In the genomic region with DNA sequence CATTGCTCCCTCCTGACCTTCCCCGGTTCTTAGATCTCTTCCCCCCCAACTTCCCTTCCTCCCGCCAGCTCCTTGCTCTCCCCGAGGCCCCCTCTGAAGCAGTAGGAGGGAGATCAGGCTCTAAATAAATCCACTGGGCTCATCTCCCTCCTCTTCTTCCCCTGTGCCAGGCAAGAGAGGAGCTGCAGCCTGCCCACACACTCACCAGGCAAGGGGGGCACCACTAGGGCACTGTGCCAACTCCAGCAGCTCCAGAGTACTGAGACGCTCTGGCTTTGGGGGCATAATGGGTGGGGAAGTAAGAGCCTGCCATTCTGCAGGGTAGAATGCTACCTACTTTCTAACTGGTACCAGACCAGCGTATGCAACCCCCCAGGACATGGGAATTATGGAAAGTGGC, we compare ENCODE assay signal across 8 mouse cellular contexts. TPM values are rescaled to one million over a fixed set of nuclear protein-coding genes. Genes with fewer than 3 reads are reported as not detected.
DNase-seq lines count a peak whose midpoint lies in the region; ATAC-seq lines count a peak whose summit lies in the region.
"Had no signal": no experiment of that assay in that cellular context is flagged by ENCODE, and none has a peak within 500 bp of the region (broad histone marks: within the 10 kb centered on the region; RNA-seq: fewer than 3 reads in every experiment).

No protein-coding gene starts in this region.

- DNase-seq in lung, postnatal 4 days: no peak
- peak; percentile 76 to 79 for DNase-seq in left cerebral cortex, postnatal 14 days (ENCODE audit: low spot score in 2 of 2)
- DNase-seq in right cerebral cortex, postnatal 14 days: peak; percentile 84
- no peak for DNase-seq in heart, postnatal 4 days
- DNase-seq: lung, adult 2 months had no signal

- H3K9ac ChIP-seq in lung, embryonic 15.5 days: no peak overlapping the region
- peak overlapping the region; percentile 95 for H3K9ac ChIP-seq in forebrain, embryonic 16.5 days (replicated peaks; ENCODE audit: low read depth, low read length)

- H3K9me3 ChIP-seq in lung, embryonic 15.5 days: no peaks in the 10 kb centered on the region
- H3K9me3 ChIP-seq in forebrain, embryonic 16.5 days (ENCODE audit: control insufficient read depth, low read length): no peaks in the 10 kb centered on the region

- H3K27ac ChIP-seq in lung, embryonic 15.5 days: no peak overlapping the region
- H3K27ac ChIP-seq in forebrain, embryonic 16.5 days (ENCODE audit: low read length): no peak overlapping the region

- H3K27me3 ChIP-seq in lung, embryonic 15.5 days: peaks cover 38% of the 10 kb centered on the region
- no peaks in the 10 kb centered on the region for H3K27me3 ChIP-seq in forebrain, embryonic 16.5 days (replicated peaks; ENCODE audit: control insufficient read depth, insufficient read depth, low read length)

- intact Hi-C loops in left cerebral cortex, postnatal 14 days (cut with DNase I): no loop called here

- 0 out of 2 replicates have a peak overlapping the region, but pooled peaks have one; percentile 88 for H3K4me3 ChIP-seq in lung, embryonic 15.5 days
- peak overlapping the region; percentile 73 for H3K4me3 ChIP-seq in forebrain, embryonic 16.5 days (replicated peaks; ENCODE audit: low read length)

- ATAC-seq in lung, embryonic 15.5 days (ENCODE audit: borderline replicate concordance, extremely low read depth, low FRiP score, low TSS enrichment): no peak
- ATAC-seq in forebrain, embryonic 16.5 days: peak; percentile 18; the same call in 1 of the 2 replicates
- ATAC-seq in CD4-positive, CD25-positive, alpha-beta regulatory T cell, adult 4 months: no peak

- H3K4me1 ChIP-seq in lung, embryonic 15.5 days: peaks cover 45% of the 10 kb centered on the region
- H3K4me1 ChIP-seq in forebrain, embryonic 16.5 days (replicated peaks; ENCODE audit: control insufficient read depth, insufficient read depth, low read length): peaks cover 41% of the 10 kb centered on the region

- 0 out of 2 replicates have a peak, but pooled peaks cover 5% of the 10 kb centered on the region for H3K36me3 ChIP-seq in lung, embryonic 15.5 days
- peaks cover 11% of the 10 kb centered on the region; the same call in 1 of the 2 replicates for H3K36me3 ChIP-seq in forebrain, embryonic 16.5 days (ENCODE audit: control insufficient read depth, insufficient read depth)

- peak overlapping the region; percentile 95; the same call in 1 of the 2 replicates for H3K4me2 ChIP-seq in lung, embryonic 15.5 days
- peak overlapping the region; percentile 75 for H3K4me2 ChIP-seq in forebrain, embryonic 16.5 days (ENCODE audit: low read length)

- WGBS in lung, embryonic 15.5 days: 51% methylated on average over 5 of the region's 5 CpGs
- WGBS in forebrain, embryonic 16.5 days: 30% methylated on average over 5 of the region's 5 CpGs

RNA-seq across cellular contexts. Expression of gene Cacnb3, which starts 5.9 kb away (rescaled TPM):
- 26.7 and 27.2 TPM in 2 replicates for polyA plus RNA-seq in lung, embryonic 15.5 days (2015; fragmentation: Nextera tagmentation; extraction: Ambion mirVana)
- 138 and 168 TPM in 2 replicates for polyA plus RNA-seq in forebrain, embryonic 16.5 days (2015; fragmentation: Nextera tagmentation; extraction: Ambion mirVana)
- total RNA-seq in left cerebral cortex, postnatal 14 days (2021): 100 to 1,000 TPM; 217 to 244 TPM
- polyA plus RNA-seq in CD4-positive, CD25-positive, alpha-beta regulatory T cell, adult 4 months (2017; shearing (Covaris generic)): not detected
- 10 to 100 TPM; 15.5 to 15.8 TPM for total RNA-seq in heart, postnatal 4 days (2021)

RNA-seq across cellular contexts. Expression of gene Ddx23, which starts 26.2 kb away (rescaled TPM):
- 22.5 and 22.9 TPM in 2 replicates for polyA plus RNA-seq in lung, embryonic 15.5 days (2015; fragmentation: Nextera tagmentation; extraction: Ambion mirVana)
- 17.6 and 25.5 TPM in 2 replicates for polyA plus RNA-seq in forebrain, embryonic 16.5 days (2015; fragmentation: Nextera tagmentation; extraction: Ambion mirVana)
- total RNA-seq in left cerebral cortex, postnatal 14 days (2021): 10 to 100 TPM; 56.0 to 57.6 TPM
- 10 to 100 TPM; 29.4 to 29.8 TPM for polyA plus RNA-seq in CD4-positive, CD25-positive, alpha-beta regulatory T cell, adult 4 months (2017; shearing (Covaris generic))
- total RNA-seq in heart, postnatal 4 days (2021): 10 to 100 TPM; 57.6 to 59.6 TPM

RNA-seq across cellular contexts. Expression of gene Adcy6, which starts 26.6 kb away (rescaled TPM):
- polyA plus RNA-seq in lung, embryonic 15.5 days (2015; fragmentation: Nextera tagmentation; extraction: Ambion mirVana): 22.4 and 23.2 TPM in 2 replicates
- 11.2 and 16.1 TPM in 2 replicates for polyA plus RNA-seq in forebrain, embryonic 16.5 days (2015; fragmentation: Nextera tagmentation; extraction: Ambion mirVana)
- total RNA-seq in left cerebral cortex, postnatal 14 days (2021): 10 to 100 TPM; 47.8 to 50.2 TPM
- 1 to 10 TPM; 1.1 to 1.5 TPM for polyA plus RNA-seq in CD4-positive, CD25-positive, alpha-beta regulatory T cell, adult 4 months (2017; shearing (Covaris generic))
- 100 to 1,000 TPM; 141 to 152 TPM for total RNA-seq in heart, postnatal 4 days (2021)

RNA-seq across cellular contexts. Expression of gene Rnd1, which starts 40.7 kb away (rescaled TPM):
- polyA plus RNA-seq in lung, embryonic 15.5 days (2015; fragmentation: Nextera tagmentation; extraction: Ambion mirVana): 0.63 and 0.92 TPM in 2 replicates
- polyA plus RNA-seq in forebrain, embryonic 16.5 days (2015; fragmentation: Nextera tagmentation; extraction: Ambion mirVana): 15.5 and 16.4 TPM in 2 replicates
- total RNA-seq in left cerebral cortex, postnatal 14 days (2021): 10 to 100 TPM; 53.9 to 64.1 TPM
- polyA plus RNA-seq in CD4-positive, CD25-positive, alpha-beta regulatory T cell, adult 4 months (2017; shearing (Covaris generic)): 1 to 10 TPM in 1 of 2 experiments, under 1 TPM in 1; 0.35 to 1.9 TPM
- total RNA-seq in heart, postnatal 4 days (2021): 1 to 10 TPM; 1.5 TPM

Comparison
In these comparisons a context has a peak if more than half of its experiments do, and no peak if none do; other contexts are left out.
1. DNase-seq: peak in left cerebral cortex, postnatal 14 days (2 of 2) and right cerebral cortex, postnatal 14 days (single experiment); none in lung, postnatal 4 days (0 of 2) and heart, postnatal 4 days (single experiment).
2. RNA of gene Cacnb3, which starts 5.9 kb away (polyA plus RNA-seq): 138 to 168 TPM in forebrain, embryonic 16.5 days and 26.7 to 27.2 TPM in lung, embryonic 15.5 days; not detected in CD4-positive, CD25-positive, alpha-beta regulatory T cell, adult 4 months; every median in the first group is over 10 times any median in the second.